Mouse (Mus musculus) gastrocnemius, postnatal 4 days (tissue): ENCODE measurements around the gene Camsap3. TPM values are rescaled to one million over a fixed set of nuclear protein-coding genes. Genes with fewer than 3 reads are reported as not detected.

Experiments used
- DNase-seq, 2 experiments: peaks; one replicate each; pipeline ENCODE4 v3.0.0; 2021 to 2022; ENCODE audit warnings: low spot score in 2 of 2, mixed read lengths in 2 of 2
- total RNA-seq, 2 experiments: library from RNA; stranded (reverse); gene quantifications; 2 replicates each; pipeline ENCODE4 v1.2.3; 2021

Camsap3 gene
- total RNA-seq, 2 experiments from 2014 or later: 1.8 to 2.6 TPM

DNA sequence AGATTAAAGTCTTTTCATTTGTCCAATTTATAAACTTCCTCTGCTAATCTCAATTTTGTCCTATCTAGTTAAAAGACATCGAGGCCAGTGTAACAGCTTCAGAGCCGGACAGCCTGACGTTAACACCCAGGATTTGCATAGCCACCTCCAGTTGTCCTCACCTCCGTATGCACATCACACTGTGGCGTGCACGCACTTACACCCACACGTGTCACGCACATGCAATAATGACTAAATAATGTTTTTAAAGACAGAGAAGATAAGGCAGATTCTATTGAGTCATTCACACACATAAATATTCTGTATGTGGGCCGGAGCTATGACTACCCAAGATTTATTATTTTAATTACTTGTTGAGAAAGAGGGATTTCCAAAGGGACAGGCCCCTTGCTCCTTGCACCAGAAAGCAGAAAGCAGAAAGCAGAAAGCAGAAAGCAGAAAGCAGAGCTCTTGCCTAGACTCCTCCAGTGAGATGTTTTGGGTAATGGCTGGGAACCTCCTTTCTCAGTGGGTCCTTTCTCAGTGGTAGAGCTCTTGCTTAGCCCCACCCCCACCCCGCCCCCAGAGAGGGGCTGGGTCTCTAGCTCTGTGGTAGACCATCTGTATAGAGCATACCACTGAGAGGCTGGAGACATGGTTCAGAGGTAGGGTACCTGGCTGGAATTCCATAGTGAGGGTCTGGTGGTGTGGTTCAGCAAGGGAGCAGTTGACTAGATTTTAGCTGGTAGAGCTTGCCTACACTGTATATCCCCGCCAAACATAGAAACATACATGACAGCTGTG lies 67.8 kb downstream of the Camsap3 start:
- no peak for DNase-seq

DNA sequence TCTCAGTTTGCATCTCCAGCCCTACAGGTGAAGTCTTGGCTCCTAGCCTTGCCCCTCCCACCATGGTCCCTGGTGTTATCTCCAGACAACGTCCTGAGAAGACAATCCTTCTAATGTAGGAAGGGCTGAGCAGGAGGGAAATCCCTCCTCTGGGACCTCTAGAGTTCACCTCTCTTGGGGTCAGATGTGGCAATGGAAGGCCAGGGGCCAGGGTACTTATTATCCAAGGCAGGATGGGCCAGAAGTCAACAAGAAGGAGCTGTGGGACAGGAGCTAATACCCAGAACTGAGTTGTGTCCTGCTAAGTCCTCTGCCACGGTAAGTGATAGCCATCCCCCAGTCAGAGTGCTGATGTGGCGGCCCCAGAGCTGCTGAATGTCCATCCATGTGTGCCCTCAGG lies 68.4 kb downstream of the Camsap3 start, which contains the start of gene Retn:
Retn (plus strand) TSS at position 245 of the 400 bp plus-strand sequence.
- DNase-seq: no peak

DNA sequence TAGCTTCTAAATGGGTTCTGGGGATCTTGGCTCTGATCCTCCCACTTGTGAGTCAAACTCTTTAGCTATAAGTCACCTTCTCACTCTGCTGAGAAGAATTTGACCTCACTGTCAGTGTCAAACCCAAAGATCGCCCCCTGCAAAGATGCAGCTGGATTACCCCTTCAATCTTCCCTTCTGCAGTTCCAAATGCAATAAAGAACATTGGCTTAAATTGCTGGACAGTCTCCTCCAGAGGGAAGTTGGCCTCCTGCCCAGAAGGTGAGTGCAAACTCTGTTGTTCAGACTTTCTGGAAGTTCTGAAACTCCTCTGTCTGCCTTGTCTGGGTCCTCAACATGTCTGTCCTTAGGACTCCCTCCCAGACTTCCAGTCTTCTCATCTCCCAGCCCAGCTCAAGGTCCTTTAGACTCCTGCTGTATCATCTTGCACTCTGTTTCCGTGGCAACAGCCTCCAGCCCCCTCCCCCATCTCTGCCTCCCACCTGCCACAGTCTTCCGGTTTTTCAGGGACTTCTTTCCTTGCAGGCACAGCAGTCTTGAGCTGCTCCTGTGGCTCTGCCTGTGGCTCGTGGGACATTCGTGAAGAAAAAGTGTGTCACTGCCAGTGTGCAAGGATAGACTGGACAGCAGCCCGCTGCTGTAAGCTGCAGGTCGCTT lies 69.8 kb downstream of the Camsap3 start:
- no peak for DNase-seq

Other genes starting within 250 kb of the Camsap3 start
- under 1 TPM; 0.39 to 0.49 TPM for gene A430078G23Rik, start 233.9 kb upstream of the Camsap3 start, total RNA-seq
- 10 to 100 TPM; 16.9 to 17.3 TPM for gene Arhgef18, start 194.3 kb upstream of the Camsap3 start, total RNA-seq
- 1 to 10 TPM; 3.1 to 5.9 TPM for gene Pex11g, start 119.6 kb upstream of the Camsap3 start, total RNA-seq
- under 1 TPM in 1 of 2 experiments, not detected in 1; 0.16 TPM for gene Tex45, start 116.4 kb upstream of the Camsap3 start, total RNA-seq
- gene Zfp358, start 94.2 kb upstream of the Camsap3 start, total RNA-seq: 10 to 100 TPM; 22.3 to 23.6 TPM
- 10 to 100 TPM; 22.8 to 26.7 TPM for gene Mcoln1, start 86.8 kb upstream of the Camsap3 start, total RNA-seq
- gene Pnpla6, start 71.9 kb upstream of the Camsap3 start, total RNA-seq: 10 to 100 TPM; 15.8 to 20.6 TPM
- not detected for gene C330021F23Rik, start 19.3 kb upstream of the Camsap3 start, total RNA-seq
- 10 to 100 TPM; 21.1 to 23.2 TPM for gene Xab2, start 34.0 kb downstream of the Camsap3 start, total RNA-seq
- gene Pet100, start 34.3 kb downstream of the Camsap3 start, total RNA-seq: 10 to 100 TPM; 59.7 to 70.0 TPM
- under 1 TPM in 1 of 2 experiments, not detected in 1; 0.65 TPM for gene Pcp2, start 38.3 kb downstream of the Camsap3 start, total RNA-seq
- gene Stxbp2, start 43.7 kb downstream of the Camsap3 start, total RNA-seq: 1 to 10 TPM; 3.1 to 7.2 TPM
- 10 to 100 TPM in 1 of 2 experiments, 1 to 10 TPM in 1; 7.6 to 11.6 TPM for gene Retn, start 68.5 kb downstream of the Camsap3 start, total RNA-seq
- under 1 TPM; 0.25 to 0.52 TPM for gene Mcemp1, start 78.5 kb downstream of the Camsap3 start, total RNA-seq
- gene Fcor, start 85.1 kb downstream of the Camsap3 start, total RNA-seq: 1 to 10 TPM; 2.5 to 2.9 TPM
- 10 to 100 TPM; 25.9 to 27.8 TPM for gene Trappc5, start 89.0 kb downstream of the Camsap3 start, total RNA-seq
- under 1 TPM; 0.67 to 0.86 TPM for gene Fcer2a, start 106.9 kb downstream of the Camsap3 start, total RNA-seq
- gene Clec4g, start 133.4 kb downstream of the Camsap3 start, total RNA-seq: under 1 TPM in 1 of 2 experiments, not detected in 1; 0.21 TPM
- gene Cd209a, start 161.7 kb downstream of the Camsap3 start, total RNA-seq: not detected